Mouse (Mus musculus): ENCODE measurements around the gene Olfr553. TPM values are rescaled to one million over a fixed set of nuclear protein-coding genes. Genes with fewer than 3 reads are reported as not detected.
"Not testable (repeated sequence)": the region's sequence is repeated elsewhere in the genome, so short reads cannot be mapped to it uniquely, and the experiment has no call there.

The Olfr553 gene
- not detected for total RNA-seq (2022)

DNA sequence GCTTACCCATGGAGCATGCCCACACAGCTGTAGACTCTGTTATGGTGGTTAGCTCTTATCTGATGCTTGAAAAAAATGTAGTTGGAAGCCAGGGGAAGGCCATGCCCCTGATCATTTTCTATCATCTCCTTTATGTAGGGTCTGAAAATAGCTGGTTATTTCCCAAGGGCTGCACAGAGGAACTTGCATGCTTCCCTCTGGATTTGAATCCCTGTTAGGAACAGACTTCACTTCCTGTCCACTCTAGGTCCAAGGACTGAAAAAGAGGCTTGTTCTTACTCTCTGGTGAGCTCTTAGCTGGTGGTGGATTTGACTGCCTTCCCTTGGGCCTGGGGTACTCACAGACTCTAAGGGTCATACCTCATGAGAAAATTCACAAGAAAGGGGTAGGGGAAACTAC lies at the start of gene Olfr553:
Olfr553 (minus strand) TSS at position 101 of the 400 bp plus-strand sequence.
- DNase-seq (ENCODE audit: low spot score in 2 of 2) = no peak

DNA sequence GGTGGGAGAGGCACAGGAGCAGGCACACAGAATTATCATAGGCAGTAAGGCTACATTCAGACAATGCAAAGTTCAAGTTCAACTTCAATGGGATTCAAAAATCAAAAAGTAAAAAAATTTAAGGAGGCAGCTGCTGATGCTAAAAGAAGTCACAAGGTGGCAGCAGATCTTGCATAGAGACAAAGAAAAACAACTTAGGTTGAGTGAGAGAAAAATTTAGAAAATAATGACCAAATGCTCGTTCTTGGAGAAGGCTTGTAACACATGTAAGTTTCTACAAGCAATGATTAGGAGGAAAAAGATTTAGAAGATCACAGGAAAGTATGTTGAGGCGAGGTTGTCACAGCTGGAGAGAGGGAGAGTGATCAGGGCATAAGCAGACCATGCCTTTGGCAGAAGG lies 47.4 kb upstream of the Olfr553 start:
- no peak for DNase-seq (ENCODE audit: low spot score in 2 of 2)

DNA sequence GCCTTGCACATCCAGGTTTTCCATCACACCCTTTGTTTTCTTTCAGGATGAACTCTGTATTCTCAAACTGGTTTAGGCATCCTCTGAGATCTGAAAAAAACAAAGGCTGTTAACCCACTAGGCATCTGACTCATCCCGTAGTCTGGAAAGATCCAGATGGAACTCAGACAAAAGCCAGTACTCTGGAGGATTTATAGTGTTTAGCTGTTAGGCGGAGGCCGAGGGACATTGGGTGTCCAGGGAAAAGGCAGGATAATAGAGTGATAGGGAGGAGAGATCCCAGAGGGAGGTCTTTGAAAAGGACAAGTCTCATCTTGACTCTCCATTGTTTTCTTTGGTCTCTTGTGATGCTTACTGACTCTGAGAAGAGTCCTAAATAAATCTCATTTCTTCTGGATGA lies 46.6 kb upstream of the Olfr553 start, which contains the start of gene Olfr556:
Olfr556 (plus strand) TSS at position 301 of the 400 bp plus-strand sequence.
- no peak for DNase-seq (ENCODE audit: low spot score in 2 of 2)

DNA sequence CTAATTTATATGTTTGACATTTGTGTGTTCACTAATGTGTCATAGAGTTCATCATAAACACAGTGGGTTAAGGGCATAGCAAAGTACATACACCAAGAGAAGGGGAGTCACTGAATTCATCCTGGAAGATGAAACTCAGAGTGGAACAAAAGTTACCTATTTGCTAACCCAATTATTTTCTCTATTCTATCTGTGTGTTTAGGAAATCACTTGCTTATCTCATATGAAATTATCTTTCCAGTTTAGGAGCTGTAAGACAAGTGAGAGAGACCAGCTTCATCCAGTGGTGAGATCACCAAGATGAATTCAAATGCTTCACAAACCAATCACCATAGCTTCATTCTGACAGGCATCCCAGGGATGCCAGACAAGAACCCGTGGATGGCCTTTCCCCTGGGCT lies 40.5 kb upstream of the Olfr553 start, which contains the start of gene Olfr555:
Olfr555 (plus strand) TSS at position 301 of the 400 bp plus-strand sequence.
- no peak for DNase-seq (ENCODE audit: low spot score in 2 of 2)

DNA sequence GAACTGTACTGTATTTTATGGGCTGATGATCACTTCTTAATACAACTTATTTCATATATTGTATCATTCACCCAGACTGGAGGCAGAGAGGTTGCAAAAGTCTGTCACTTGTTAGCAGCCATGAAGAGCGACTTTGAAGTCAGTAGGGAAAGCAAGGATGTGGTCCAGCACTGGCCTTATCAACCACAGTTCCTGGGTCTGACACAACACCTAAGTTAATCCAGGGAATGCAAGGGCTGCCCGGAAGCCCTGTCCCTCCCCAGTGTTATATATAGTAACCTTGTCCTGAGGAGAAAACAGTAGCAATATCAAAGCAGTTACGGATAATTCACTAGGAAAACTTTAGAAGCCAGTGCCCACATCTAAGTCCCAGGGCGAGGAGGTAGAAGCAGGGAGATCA lies 26.9 kb upstream of the Olfr553 start:
- not testable (repeated sequence) for DNase-seq (ENCODE audit: low spot score in 2 of 2)

DNA sequence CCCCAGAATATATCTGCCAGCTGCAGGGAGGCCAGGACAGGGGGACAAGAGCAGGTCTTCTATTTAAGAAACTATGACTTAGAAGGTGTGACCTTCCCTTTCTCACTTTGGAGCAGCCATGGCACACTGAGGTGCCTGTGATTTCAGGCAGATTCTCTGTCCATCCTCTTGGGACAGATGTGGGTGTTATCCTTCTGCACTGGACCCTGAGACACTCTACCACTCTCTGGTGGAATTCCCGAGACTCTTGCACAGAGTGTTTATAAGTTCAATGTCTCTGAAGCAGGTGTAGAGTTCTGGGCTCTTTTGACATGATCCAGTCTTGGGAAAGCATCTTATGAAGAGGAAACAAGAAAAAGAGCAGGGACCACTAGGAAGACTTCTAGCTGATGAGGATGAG lies 20.1 kb upstream of the Olfr553 start, which contains the start of gene Olfr554:
Olfr554 (plus strand) TSS at position 301 of the 400 bp plus-strand sequence.
- DNase-seq (ENCODE audit: low spot score in 2 of 2) = no peak

DNA sequence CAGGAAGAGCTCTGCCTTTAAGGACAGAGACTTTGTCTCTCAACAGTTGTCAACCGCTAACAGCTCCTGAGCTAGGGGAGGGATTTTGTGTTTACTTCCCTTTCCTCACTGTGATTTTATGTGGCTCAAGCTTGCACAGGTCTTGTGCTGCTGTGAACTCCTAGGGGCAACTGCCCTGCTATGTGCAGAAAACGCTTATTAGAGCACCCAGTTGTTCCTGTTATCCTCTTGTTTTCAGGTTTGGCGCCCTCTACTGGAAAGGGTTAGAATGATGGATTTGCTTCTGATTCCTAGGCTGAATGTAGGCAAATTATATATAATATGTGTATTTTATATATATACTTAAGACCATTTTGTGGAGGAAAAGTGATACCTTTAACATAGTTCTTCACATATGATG lies 18.6 kb upstream of the Olfr553 start:
- peak in 1 of 2 experiments; percentile 3 for DNase-seq (ENCODE audit: low spot score in 2 of 2)

DNA sequence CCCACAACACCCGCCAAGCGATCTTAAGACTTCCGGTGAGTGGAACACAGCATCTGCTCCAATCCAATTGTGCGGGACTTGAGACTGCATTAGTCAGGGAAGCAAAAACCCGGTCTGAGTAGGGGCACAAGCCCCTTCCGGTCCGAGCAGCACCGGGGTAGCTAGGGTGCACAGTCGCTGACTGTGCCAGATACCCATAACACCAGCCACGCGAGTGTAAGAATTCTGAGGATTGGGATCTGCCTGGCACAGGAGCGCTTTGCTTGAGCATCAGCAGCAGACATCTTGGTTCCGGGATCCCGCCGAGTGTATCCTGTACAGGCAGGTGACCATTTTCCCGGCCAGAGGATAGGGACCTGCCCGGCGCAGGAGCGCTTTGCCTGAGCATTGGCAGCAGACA lies 2.4 kb upstream of the Olfr553 start:
- DNase-seq (ENCODE audit: low spot score in 2 of 2) = not testable (repeated sequence)

DNA sequence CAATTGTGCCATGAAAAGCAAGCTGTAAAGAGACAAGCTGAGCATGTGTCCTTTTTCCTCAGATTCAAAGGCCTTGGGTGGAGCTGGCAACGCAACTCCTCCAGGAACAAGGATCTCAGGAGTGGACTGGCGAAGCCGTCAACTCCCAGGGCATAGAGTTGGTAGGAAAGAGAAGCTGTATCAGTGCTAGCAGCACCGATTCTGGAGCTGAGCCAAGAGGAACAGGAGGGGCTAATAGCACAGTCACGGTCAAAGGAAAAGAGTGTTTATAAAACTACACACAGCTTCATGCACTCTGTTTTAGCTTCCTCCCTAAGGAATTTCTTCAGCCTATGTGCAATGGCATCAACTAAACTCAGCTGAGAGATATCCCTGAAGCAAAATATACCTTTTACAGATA lies 1.6 kb upstream of the Olfr553 start:
- no peak for DNase-seq (ENCODE audit: low spot score in 2 of 2)

DNA sequence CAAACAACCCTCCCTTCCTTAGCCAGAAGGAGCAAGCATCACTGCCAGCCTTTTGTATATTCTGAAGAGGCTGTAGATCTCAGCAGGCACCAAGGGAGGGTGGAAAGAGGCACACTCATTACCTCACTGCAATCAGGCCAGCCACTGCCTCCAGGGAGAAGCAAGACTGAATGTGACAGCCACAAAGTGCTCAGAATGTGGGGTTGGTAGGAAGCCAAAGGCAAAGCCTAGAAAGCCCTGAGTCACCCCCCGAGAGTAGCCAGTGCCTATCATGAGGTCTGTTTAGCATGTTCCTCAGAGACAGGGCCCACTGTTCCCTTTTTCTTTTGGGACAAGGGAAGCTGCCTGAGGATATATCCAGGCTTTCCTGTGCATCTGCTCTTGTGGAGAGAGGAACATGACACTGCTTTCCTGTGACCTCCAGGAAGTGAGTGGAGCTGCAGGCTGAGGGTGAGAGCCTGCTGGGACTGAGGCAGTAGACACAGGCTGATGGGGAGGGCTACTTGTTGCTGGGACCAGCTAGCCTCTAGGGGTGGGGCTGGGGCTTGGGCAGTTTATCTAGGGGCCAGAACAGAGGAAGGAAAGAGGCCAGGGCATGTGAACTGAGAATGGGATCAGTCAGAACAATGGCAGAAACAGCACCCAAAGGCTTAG lies 20.5 kb downstream of the Olfr553 start, which contains the start of gene Olfr552:
Olfr552 (plus strand) TSS at position 393 of the 654 bp plus-strand sequence.
- no peak for DNase-seq (ENCODE audit: low spot score in 2 of 2)

DNA sequence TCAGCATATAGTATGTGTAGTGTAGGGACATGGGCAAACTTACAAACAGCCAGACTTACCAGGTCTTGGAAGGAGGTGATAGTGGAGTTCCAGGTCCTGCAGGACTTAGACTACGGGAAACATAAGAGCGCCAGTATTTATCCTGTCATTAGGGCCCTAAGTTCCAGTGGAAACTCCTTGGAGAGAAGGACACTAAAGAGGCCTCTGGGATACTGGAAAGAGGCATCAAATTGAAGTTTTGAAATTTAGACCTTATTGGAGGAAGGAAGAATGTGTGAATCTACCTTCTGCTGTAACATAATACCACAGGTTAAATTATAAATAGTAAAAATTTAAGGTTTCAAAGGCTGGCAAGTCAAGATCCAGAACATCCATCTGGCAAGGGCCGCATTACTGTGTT lies 26.2 kb downstream of the Olfr553 start, which contains the start of gene Olfr551:
Olfr551 (minus strand) TSS at position 101 of the 400 bp plus-strand sequence.
- no peak for DNase-seq (ENCODE audit: low spot score in 2 of 2)

DNA sequence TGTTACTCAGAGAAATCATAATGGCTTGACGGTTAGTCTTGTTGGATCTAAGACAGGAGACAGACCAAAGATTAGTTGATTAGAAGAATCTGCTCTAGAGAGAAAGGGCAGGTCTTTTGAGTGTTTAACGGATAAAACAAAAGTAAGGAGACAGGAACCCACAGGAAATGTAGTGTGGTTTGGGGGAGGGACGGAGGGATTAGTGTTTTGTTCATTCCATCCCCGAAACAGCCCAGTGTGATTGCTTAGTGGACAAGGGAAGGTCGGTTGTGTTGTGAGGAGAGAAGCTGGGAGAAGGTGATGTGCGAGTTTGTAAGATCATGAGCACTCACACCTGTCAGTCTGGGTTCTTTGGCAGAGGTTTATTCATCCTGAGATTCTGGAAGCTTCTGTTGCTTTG lies 42.0 kb downstream of the Olfr553 start:
- no peak for DNase-seq (ENCODE audit: low spot score in 2 of 2)

DNA sequence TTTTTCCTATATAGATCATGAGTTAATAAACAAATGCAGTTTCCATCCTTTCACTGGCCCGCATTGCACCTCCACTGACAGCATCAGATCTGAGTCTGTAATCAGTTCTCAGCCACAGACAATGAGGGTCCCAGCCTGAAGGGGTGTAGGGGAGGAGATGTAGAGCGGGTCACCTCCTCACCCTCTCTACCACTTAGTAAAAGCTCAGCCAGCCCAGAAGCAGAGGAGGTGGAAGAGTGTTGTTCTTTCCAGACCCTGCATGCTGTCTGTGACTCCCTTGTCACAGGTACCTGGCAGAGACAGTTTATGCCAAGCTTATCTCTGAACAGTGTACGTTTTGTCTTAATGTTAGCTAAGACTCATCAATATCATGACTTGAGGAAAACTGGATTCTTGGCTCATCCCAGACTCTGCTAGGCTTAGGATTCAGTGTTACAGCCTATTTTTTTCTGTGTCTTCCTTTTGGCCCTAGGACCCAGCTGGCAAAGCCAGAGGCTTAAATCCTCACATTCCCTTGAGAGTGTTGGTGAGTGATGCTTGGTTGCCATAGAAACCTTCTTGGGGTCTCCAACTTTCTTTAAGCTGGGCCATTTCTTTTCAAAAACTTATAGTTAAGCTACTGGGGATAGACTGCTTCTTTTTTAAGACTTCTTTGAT lies 44.7 kb downstream of the Olfr553 start:
- no peak for DNase-seq (ENCODE audit: low spot score in 2 of 2)

DNA sequence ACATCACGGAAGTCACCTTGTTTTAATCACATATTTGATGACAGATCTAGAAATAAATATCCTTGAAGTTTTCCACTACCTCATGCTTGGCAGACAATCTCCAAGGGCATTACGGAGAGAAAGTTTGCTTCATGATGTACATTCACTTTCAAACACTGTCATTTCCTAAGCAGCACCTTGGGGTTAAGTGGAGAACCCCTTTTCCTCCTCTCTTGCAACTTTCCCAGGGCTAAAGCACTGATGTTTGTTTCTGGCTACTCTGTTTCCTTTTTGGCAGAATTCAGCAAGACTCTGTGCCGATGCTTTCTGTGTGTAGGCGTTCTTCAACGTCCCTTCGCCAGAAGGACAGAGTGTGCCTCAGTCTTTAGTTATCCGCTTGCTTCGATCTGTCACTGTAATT lies 46.9 kb downstream of the Olfr553 start, which contains the start of gene Olfr550:
Olfr550 (plus strand) TSS at position 301 of the 400 bp plus-strand sequence.
- DNase-seq (ENCODE audit: low spot score in 2 of 2) = no peak

DNA sequence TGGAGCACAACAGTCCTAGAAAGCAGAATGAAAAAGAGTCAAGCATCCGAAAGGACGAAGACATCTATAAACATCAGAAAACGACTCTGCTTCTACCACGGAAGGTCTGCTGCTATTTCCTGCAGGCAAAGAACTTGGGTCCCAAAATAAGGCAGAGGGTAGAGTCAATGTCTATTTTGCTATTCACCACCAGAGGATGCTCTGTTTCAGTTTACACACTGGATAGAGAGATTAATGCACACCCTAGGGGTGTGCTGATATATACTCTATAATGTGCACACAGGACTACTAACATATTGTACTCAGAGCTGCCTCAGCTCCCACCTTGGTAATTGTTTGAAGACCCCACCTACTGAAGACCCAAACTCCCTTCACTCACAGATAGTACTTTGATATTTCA lies 51.8 kb downstream of the Olfr553 start:
- DNase-seq (ENCODE audit: low spot score in 2 of 2) = no peak

DNA sequence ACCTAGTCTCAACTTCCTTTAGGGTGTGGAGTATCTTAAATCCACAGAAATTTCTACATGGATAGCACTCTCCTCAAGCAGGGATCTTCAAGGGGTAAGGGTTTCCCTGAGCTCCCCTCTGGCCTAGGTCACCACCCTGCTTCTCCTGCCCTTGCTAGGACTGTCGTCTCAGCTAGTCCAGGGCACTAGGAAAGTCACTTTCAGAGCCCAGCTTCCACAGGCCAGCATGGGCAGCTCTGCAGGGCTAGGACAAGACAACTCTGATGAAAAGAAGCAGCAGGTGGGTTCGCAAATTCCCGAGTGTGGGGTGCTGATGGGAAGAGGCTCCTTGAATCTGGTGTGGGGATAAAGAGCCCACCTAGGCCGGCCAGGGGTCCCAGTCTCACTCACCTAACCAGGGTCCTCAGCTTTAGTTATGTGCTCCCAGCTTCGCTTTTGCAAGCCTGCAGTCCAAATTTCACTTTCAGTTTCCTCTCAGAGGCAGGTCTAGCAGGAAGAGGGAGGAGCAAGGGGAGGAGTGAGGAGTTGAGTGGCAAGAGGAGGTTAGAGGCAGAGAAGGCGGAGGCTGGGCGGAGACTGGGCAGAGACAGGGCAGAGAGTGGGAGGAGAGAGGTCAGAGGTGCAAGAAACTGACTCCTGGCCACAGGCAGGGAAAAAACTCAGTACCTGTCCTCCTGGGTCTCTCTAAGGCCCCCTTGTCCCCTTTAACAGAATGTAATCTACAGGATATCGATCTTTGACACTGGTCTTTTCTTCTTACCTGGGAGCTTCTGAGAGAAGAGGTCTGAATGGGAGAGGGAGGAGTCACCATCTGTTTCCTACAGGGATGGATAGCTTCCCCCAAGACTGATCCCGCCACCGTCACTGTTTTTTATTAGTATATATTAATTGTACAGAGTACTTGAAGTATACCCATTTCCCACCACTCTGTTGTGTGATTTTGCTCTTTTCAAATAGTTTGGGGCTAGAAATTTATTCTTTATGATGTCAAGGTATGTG lies 52.7 kb downstream of the Olfr553 start, which contains the start of gene Trim21:
Trim21 (minus strand) TSS at position 488 of the 999 bp plus-strand sequence.
- peak; percentile 78 to 80 for DNase-seq (ENCODE audit: low spot score in 2 of 2)

Other genes starting within 250 kb of the Olfr553 start
- 10 to 100 TPM; 16.9 to 19.9 (median 17.9) TPM for gene Rrm1, start 176.5 kb downstream of the Olfr553 start, total RNA-seq (2022)
- gene Olfr543, start 136.5 kb downstream of the Olfr553 start, total RNA-seq (2022) = not detected
- gene Olfr544, start 129.9 kb downstream of the Olfr553 start, total RNA-seq (2022) = not detected
- not detected for gene Olfr545, start 118.6 kb downstream of the Olfr553 start, total RNA-seq (2022)
- gene Olfr547, start 83.5 kb downstream of the Olfr553 start, total RNA-seq (2022) = not detected
- gene Olfr548-ps1, start 77.3 kb downstream of the Olfr553 start, total RNA-seq (2022) = not detected
- not detected for gene Olfr549, start 68.3 kb downstream of the Olfr553 start, total RNA-seq (2022)
- gene Trim21, start 52.7 kb downstream of the Olfr553 start, total RNA-seq (2022) = 1 to 10 TPM; 1.9 to 2.5 (median 2.1) TPM
- gene Olfr550, start 46.8 kb downstream of the Olfr553 start, total RNA-seq (2022) = not detected
- not detected for gene Olfr551, start 26.3 kb downstream of the Olfr553 start, total RNA-seq (2022)
- under 1 TPM in 2 of 4 experiments, not detected in 2; 0.10 to 0.13 TPM for gene Olfr552, start 20.4 kb downstream of the Olfr553 start, total RNA-seq (2022)
- gene Olfr554, start 20.2 kb upstream of the Olfr553 start, total RNA-seq (2022) = not detected
- not detected for gene Olfr555, start 40.6 kb upstream of the Olfr553 start, total RNA-seq (2022)
- not detected for gene Olfr556, start 46.7 kb upstream of the Olfr553 start, total RNA-seq (2022)
- gene Trim68, start 69.1 kb upstream of the Olfr553 start, total RNA-seq (2022) = 1 to 10 TPM; 3.8 to 5.3 (median 4.6) TPM
- gene Olfr557, start 77.7 kb upstream of the Olfr553 start, total RNA-seq (2022) = not detected
- gene Olfr558, start 84.0 kb upstream of the Olfr553 start, total RNA-seq (2022) = 1 to 10 TPM in 2 of 4 experiments, under 1 TPM in 2; 0.75 to 1.1 (median 0.98) TPM
- not detected for gene Olfr33, start 100.9 kb upstream of the Olfr553 start, total RNA-seq (2022)
- gene Olfr559, start 109.3 kb upstream of the Olfr553 start, total RNA-seq (2022) = not detected
- gene Olfr560, start 141.1 kb upstream of the Olfr553 start, total RNA-seq (2022) = not detected
- gene Olfr78, start 141.3 kb upstream of the Olfr553 start, total RNA-seq (2022) = under 1 TPM in 3 of 4 experiments, not detected in 1; 0.29 to 0.34 (median 0.32) TPM
- not detected for gene Olfr561, start 153.0 kb upstream of the Olfr553 start, total RNA-seq (2022)
- not detected for gene Olfr564, start 185.3 kb upstream of the Olfr553 start, total RNA-seq (2022)
- not detected for gene Olfr566, start 240.5 kb upstream of the Olfr553 start, total RNA-seq (2022)